Mouse (Mus musculus) ovary, adult 10 weeks (tissue): ENCODE data around the gene Havcr2. TPM values are rescaled to one million over a fixed set of nuclear protein-coding genes. Genes with fewer than 3 reads are reported as not detected.

Experiments
- polyA plus RNA-seq: library from polyadenylated mRNA; stranded (reverse); fragments of 350-450 nt; fragmentation: Illumina TruSeq; extraction: RNeasy Lipid Tissue Mini Kit (QIAGEN cat#74804); gene quantifications from one replicate; pipeline ENCODE4 v1.2.3, GENCODE M21; 2014

The Havcr2 gene
- 2.0 TPM for polyA plus RNA-seq

DNA sequence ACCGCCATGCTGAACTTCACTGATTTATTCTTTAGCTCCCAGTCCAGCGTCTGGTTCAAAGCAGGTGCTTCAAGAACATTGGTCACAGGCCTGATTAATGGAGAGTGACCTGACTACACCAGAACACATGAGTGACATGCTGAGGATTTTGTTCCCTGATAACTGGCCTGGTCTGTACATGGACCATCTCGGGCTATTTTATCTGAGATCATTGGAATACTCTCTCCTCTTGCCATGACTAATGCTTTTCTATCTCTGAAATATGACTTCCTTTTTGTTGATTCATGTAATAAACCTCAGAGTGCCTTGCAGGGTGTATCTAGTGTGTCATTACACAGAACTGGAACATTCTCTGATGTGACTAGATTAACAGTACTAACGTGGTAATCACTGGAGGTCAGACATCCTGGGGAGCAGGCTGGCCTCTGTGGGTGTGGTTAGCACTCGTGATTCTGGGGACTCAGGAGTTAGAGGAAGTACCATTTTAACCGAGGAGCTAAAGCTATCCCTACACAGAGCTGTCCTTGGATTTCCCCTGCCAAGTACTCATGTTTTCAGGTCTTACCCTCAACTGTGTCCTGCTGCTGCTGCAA lies at the start of gene Havcr2:
Gene Havcr2, plus strand, starts transcription at position 483 of the 593 bp plus-strand sequence.

GRCm38 (mm10) chr11:46436760-46437458 lies 17.8 kb upstream of the Havcr2 start, which contains the start of gene Med7:
Med7 (plus strand) TSS chr11:46436925.

GRCm38 (mm10) chr11:46523912-46524311 lies 69.2 kb downstream of the Havcr2 start, which contains the start of gene Gm12169:
Gm12169 (plus strand) TSS chr11:46524212.

Other genes with a start within 250 kb of the Havcr2 start
- gene Fndc9, start 219.4 kb upstream of the Havcr2 start, polyA plus RNA-seq, result not detected
- gene Cyfip2, start 142.1 kb upstream of the Havcr2 start, polyA plus RNA-seq, result 45.7 TPM
- 0.68 TPM for gene Itk, start 65.4 kb upstream of the Havcr2 start, polyA plus RNA-seq
- gene Fam71b, start 58.4 kb upstream of the Havcr2 start, polyA plus RNA-seq, result not detected
- gene Med7, start 18.0 kb upstream of the Havcr2 start, polyA plus RNA-seq, result 187 TPM
- not detected for gene Gm12169, start 69.3 kb downstream of the Havcr2 start, polyA plus RNA-seq
- not detected for gene BC053393, start 116.6 kb downstream of the Havcr2 start, polyA plus RNA-seq
- gene Dppa1, start 174.3 kb downstream of the Havcr2 start, polyA plus RNA-seq, result 0.88 TPM